Mouse (Mus musculus) stomach, postnatal 0 days (tissue): ENCODE data around the gene Use1.

Experiments
- CTCF ChIP-seq: IDR thresholded peaks from 2 replicates; pipeline ENCODE4 v1.5.1; 2016; ENCODE audit warnings: antibody characterized with exemption, low read depth, mild to moderate bottlenecking, moderate library complexity
- EP300 ChIP-seq: optimal IDR thresholded peaks from 2 replicates; pipeline ENCODE3; 2016; ENCODE audit warnings: antibody characterized with exemption

- TF ChIP-seq CTCF (no peak), EP300 (no peak)
These were observed 37.4 kb downstream of the Use1 start for GRCm38 (mm10) chr8:71404011-71404410.
